12 mouse cellular contexts compared by ENCODE assay signal in the genomic region with DNA sequence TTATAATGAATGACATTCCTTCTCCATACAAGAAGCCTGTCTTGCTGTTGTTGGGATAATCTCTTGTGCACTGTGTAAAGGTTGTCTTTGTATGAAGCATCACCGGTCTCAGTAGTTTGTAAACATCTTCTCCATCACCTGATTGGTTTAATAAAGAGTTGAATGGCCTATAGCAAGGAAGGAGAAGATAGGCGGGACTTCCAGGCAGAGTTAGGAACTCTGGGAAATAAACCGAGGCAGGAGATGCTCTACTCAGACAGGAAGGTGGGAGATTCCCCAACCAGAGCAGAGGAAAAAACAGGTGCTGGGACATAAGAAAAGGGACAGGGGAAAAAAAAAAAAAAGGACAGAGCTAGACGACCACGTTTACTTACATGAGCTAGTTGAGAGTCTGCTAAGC. TPM values are rescaled to one million over a fixed set of nuclear protein-coding genes. Genes with fewer than 3 reads are reported as not detected.
DNase-seq lines count a peak whose midpoint lies in the region; ATAC-seq lines count a peak whose summit lies in the region.
"Had no signal": no experiment of that assay in that cellular context is flagged by ENCODE, and none has a peak within 500 bp of the region (broad histone marks: within the 10 kb centered on the region; RNA-seq: fewer than 3 reads in every experiment).

No protein-coding gene starts in this region.

- H3K36me3 ChIP-seq in heart, embryonic 14.5 days (ENCODE audit: control insufficient read depth, insufficient read depth, low read length): no peaks in the 10 kb centered on the region
- H3K36me3 ChIP-seq in embryonic facial prominence, embryonic 12.5 days: no peaks in the 10 kb centered on the region
- H3K36me3 ChIP-seq in hindbrain, embryonic 16.5 days (ENCODE audit: control insufficient read depth, insufficient read depth, low read length): no peaks in the 10 kb centered on the region
- no peaks in the 10 kb centered on the region for H3K36me3 ChIP-seq in neural tube, embryonic 13.5 days
- H3K36me3 ChIP-seq: heart, embryonic 12.5 days had no signal

- no peaks in the 10 kb centered on the region for H3K4me1 ChIP-seq in heart, embryonic 14.5 days (ENCODE audit: control insufficient read depth in 2 of 2, insufficient read depth in 2 of 2, low read length in 2 of 2)
- no peaks in the 10 kb centered on the region for H3K4me1 ChIP-seq in embryonic facial prominence, embryonic 12.5 days
- no peaks in the 10 kb centered on the region for H3K4me1 ChIP-seq in hindbrain, embryonic 16.5 days (ENCODE audit: control insufficient read depth, insufficient read depth, low read depth, low read length)
- H3K4me1 ChIP-seq in neural tube, embryonic 13.5 days (replicated peaks): no peaks in the 10 kb centered on the region

- no peak for DNase-seq in heart, postnatal 10 days
- no peak for DNase-seq in urinary bladder, adult 2 months (ENCODE audit: low spot score)
- no peak for DNase-seq in spleen, adult 18-20 months
- DNase-seq: cerebellum, adult 11 months; right cerebral cortex, adult 18-20 months had no signal

- no peaks in the 10 kb centered on the region for H3K27me3 ChIP-seq in heart, embryonic 14.5 days (ENCODE audit: control insufficient read depth, insufficient read depth, low read length)
- H3K27me3 ChIP-seq in embryonic facial prominence, embryonic 12.5 days: no peaks in the 10 kb centered on the region
- H3K27me3 ChIP-seq in hindbrain, embryonic 16.5 days (replicated peaks; ENCODE audit: control insufficient read depth, insufficient read depth, low read length): no peaks in the 10 kb centered on the region
- no peaks in the 10 kb centered on the region for H3K27me3 ChIP-seq in neural tube, embryonic 13.5 days

- no peaks in the 10 kb centered on the region for H3K9me3 ChIP-seq in heart, embryonic 14.5 days (ENCODE audit: control insufficient read depth, low read length)
- no peaks in the 10 kb centered on the region for H3K9me3 ChIP-seq in embryonic facial prominence, embryonic 12.5 days
- H3K9me3 ChIP-seq in hindbrain, embryonic 16.5 days (ENCODE audit: control insufficient read depth, low read length): no peaks in the 10 kb centered on the region
- H3K9me3 ChIP-seq in neural tube, embryonic 13.5 days: no peaks in the 10 kb centered on the region
- H3K9me3 ChIP-seq: heart, embryonic 12.5 days; megakaryocyte, embryonic 14.5 days had no signal

- no peak for ATAC-seq in heart, embryonic 14.5 days (ENCODE audit: insufficient number of reproducible peaks, insufficient read depth, low FRiP score, low read depth)
- ATAC-seq in embryonic facial prominence, embryonic 12.5 days (ENCODE audit: insufficient number of reproducible peaks, insufficient read depth, low FRiP score, low TSS enrichment): no peak
- no peak for ATAC-seq in hindbrain, embryonic 16.5 days
- no peak for ATAC-seq in neural tube, embryonic 13.5 days (ENCODE audit: low read depth)
- no peak for ATAC-seq in inflammation-experienced regulatory T-cells, adult 6 months

- WGBS in heart, embryonic 14.5 days: 26% methylated on average over 5 of the region's 5 CpGs
- 31% methylated on average over 5 of the region's 5 CpGs for WGBS in embryonic facial prominence, embryonic 12.5 days
- 35% methylated on average over 5 of the region's 5 CpGs for WGBS in hindbrain, embryonic 16.5 days
- 38% methylated on average over 5 of the region's 5 CpGs for WGBS in neural tube, embryonic 13.5 days

- H3K9ac ChIP-seq in heart, embryonic 14.5 days (ENCODE audit: low read length): no peak overlapping the region
- no peak overlapping the region for H3K9ac ChIP-seq in embryonic facial prominence, embryonic 12.5 days
- no peak overlapping the region for H3K9ac ChIP-seq in hindbrain, embryonic 16.5 days (ENCODE audit: low read depth, low read length)
- no peak overlapping the region for H3K9ac ChIP-seq in neural tube, embryonic 13.5 days
- H3K9ac ChIP-seq: heart, embryonic 12.5 days had no signal

- H3K4me2 ChIP-seq in heart, embryonic 14.5 days (ENCODE audit: low read length): peak overlapping the region; percentile 42
- 0 out of 2 replicates have a peak overlapping the region, but pooled peaks have one; percentile 29 for H3K4me2 ChIP-seq in embryonic facial prominence, embryonic 12.5 days (replicated peaks)
- H3K4me2 ChIP-seq in hindbrain, embryonic 16.5 days (ENCODE audit: low read length): peak overlapping the region; percentile 0; the same call in 1 of the 2 replicates
- peak overlapping the region; percentile 40 for H3K4me2 ChIP-seq in neural tube, embryonic 13.5 days

- no peak overlapping the region for H3K4me3 ChIP-seq in heart, embryonic 14.5 days (ENCODE audit: control insufficient read depth in 1 of 2, insufficient read depth in 1 of 2, low read depth in 1 of 2, low read length in 2 of 2)
- no peak overlapping the region for H3K4me3 ChIP-seq in embryonic facial prominence, embryonic 12.5 days
- H3K4me3 ChIP-seq in hindbrain, embryonic 16.5 days (ENCODE audit: low read length): no peak overlapping the region
- no peak overlapping the region for H3K4me3 ChIP-seq in neural tube, embryonic 13.5 days
- H3K4me3 ChIP-seq: heart, embryonic 12.5 days; megakaryocyte, embryonic 14.5 days had no signal

- no peak overlapping the region for H3K27ac ChIP-seq in heart, embryonic 14.5 days (replicated peaks in 1 of 2; ENCODE audit: control insufficient read depth in 1 of 2, insufficient read depth in 1 of 2, low read depth in 2 of 2, low read length in 2 of 2)
- H3K27ac ChIP-seq in embryonic facial prominence, embryonic 12.5 days: no peak overlapping the region
- H3K27ac ChIP-seq in hindbrain, embryonic 16.5 days (ENCODE audit: low read depth, low read length): no peak overlapping the region
- H3K27ac ChIP-seq in neural tube, embryonic 13.5 days (replicated peaks): no peak overlapping the region

- intact Hi-C loops in heart, postnatal 10 days (cut with DNase I): no loop called here

RNA-seq across cellular contexts. Expression of a gene that starts 20.0 kb away (rescaled TPM):
- polyA plus RNA-seq in heart, embryonic 14.5 days (2014; fragmentation: Nextera tagmentation; extraction: Ambion mirVana): 11.2 and 12.5 TPM in 2 replicates
- total RNA-seq in heart, postnatal 10 days (2021): 10 to 100 TPM in 1 of 2 experiments, 1 to 10 TPM in 1; 9.5 to 10.1 TPM
- polyA plus RNA-seq in embryonic facial prominence, embryonic 12.5 days (2016; fragmentation: Nextera tagmentation; extraction: Ambion mirVana): 20.9 and 21.1 TPM in 2 replicates
- polyA plus RNA-seq in hindbrain, embryonic 16.5 days (2015; fragmentation: Nextera tagmentation; extraction: Ambion mirVana): 17.2 TPM in 2 replicates
- polyA plus RNA-seq in neural tube, embryonic 13.5 days (2015; fragmentation: Nextera tagmentation; extraction: Ambion mirVana): 16.6 and 17.8 TPM in 2 replicates
- polyA plus RNA-seq in urinary bladder, adult 2 months (2012; rRNA removed): 8.2 and 9.6 TPM in 2 replicates
- polyA plus RNA-seq in inflammation-experienced regulatory T-cells, adult 6 months (2017; shearing (Covaris generic)): 1 to 10 TPM; 4.6 to 8.1 (median 6.4) TPM

RNA-seq across cellular contexts. Expression of a gene that starts 49.2 kb away (rescaled TPM):
- 12.8 and 13.0 TPM in 2 replicates for polyA plus RNA-seq in heart, embryonic 14.5 days (2014; fragmentation: Nextera tagmentation; extraction: Ambion mirVana)
- total RNA-seq in heart, postnatal 10 days (2021): 10 to 100 TPM; 32.5 to 33.9 TPM
- 16.5 and 17.1 TPM in 2 replicates for polyA plus RNA-seq in embryonic facial prominence, embryonic 12.5 days (2016; fragmentation: Nextera tagmentation; extraction: Ambion mirVana)
- 23.6 and 25.8 TPM in 2 replicates for polyA plus RNA-seq in hindbrain, embryonic 16.5 days (2015; fragmentation: Nextera tagmentation; extraction: Ambion mirVana)
- 27.5 and 30.1 TPM in 2 replicates for polyA plus RNA-seq in neural tube, embryonic 13.5 days (2015; fragmentation: Nextera tagmentation; extraction: Ambion mirVana)
- polyA plus RNA-seq in urinary bladder, adult 2 months (2012; rRNA removed): 18.6 and 23.7 TPM in 2 replicates
- polyA plus RNA-seq in inflammation-experienced regulatory T-cells, adult 6 months (2017; shearing (Covaris generic)): 1 to 10 TPM; 2.2 to 6.3 (median 5.8) TPM
